Mouse (Mus musculus) cerebellum, adult 9-10 months (tissue): ENCODE data around the gene Degs2.

Experiments
- DNase-seq: peaks from one replicate; pipeline ENCODE4 v3.0.0; 2022

Degs2 gene

DNA sequence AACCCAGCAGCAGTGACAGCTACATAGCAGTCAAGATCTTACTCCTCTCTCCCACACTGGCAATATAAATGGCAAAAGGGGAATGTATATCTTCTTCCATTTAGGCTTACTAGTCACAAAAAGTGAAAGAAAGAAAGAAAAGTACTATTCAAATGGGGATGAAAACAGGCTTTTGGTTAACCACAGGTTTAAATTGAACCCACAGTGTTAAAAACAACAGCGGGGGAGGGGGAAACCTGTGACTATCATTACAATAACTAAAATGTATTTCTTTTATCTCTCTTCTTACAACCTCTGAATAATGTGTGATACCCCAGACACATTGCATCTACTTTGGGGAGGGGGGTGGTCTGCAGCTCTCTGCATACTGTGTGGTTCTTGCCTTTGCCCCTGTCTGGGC lies 55.9 kb downstream of the Degs2 start:
- no peak for DNase-seq

DNA sequence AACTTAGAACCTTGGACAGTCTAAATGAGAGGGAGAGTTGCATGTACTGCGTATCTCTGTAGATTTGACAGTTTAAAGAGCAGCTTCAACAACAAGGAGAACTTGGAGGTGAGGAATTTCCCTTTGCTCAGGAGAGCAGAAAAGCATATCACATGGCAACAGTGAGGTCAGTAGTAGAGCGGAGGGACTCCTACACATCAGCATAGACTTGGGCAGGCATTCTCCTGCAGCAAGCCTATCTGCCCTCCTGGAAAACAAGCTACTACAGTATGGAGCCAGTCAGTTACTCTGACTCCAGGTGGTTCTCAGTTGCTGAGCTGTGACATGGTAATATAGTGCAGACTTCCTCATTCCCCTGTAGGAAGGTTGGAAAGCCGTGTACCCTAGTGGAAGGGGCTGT lies 60.1 kb downstream of the Degs2 start:
- no peak for DNase-seq

DNA sequence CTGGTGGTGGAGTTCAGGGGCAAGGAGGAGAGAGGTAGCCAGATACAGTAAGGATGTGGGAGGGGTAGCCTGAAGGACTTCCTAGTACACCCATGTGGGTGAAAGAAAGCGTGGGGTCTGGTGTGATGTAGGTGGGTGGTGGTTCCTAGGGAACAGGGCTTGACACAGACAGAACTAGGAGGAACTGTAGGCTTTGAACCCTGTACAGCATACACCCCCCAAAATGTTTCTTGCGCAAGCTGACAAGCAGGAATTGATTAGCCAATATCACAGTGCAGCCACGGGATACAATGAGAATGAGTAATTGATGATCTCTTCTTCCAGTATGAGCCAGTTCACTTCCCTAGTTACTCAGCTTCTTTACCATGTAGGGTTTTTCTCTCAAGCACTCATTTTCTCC lies 63.0 kb downstream of the Degs2 start:
- no peak for DNase-seq

DNA sequence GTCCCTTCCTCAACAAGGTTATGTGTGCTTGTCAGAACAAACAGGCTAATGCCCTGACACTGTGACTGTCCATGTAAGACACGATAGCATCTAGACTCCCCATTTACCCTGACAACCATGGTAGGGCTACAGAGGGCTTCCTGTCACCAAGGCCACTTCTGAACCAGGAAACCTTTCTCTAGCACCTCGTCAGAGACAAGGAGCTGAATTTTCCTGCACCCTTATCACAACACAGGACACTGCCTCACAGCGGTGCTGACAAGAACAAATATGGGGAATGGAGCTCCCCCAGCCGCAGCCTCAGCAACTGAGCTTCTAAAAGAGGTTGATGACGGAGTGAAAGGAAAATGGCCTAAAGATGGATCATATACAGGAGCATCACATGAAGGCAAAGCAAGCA lies 64.7 kb downstream of the Degs2 start:
- DNase-seq: no peak

DNA sequence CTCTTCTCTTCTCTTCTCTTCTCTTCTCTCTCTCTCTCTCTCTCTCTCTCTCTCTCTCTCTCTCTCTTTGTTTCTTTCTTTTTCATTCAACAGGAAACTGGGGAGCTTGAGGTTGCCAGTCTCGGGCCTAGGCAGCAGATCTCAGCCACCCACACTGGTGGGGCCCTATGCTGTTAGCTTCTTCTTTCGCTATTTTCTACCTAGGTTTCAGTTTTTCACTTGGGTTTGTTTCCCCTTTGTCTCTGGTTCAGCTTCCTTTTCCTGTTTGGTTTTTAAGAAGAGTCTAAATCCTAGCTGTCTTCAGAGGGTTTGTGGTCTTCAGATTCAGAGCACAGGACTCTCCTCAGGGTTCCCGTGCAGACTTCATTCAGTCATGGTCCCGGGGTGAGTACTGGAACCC lies 66.6 kb downstream of the Degs2 start:
- DNase-seq: no peak

DNA sequence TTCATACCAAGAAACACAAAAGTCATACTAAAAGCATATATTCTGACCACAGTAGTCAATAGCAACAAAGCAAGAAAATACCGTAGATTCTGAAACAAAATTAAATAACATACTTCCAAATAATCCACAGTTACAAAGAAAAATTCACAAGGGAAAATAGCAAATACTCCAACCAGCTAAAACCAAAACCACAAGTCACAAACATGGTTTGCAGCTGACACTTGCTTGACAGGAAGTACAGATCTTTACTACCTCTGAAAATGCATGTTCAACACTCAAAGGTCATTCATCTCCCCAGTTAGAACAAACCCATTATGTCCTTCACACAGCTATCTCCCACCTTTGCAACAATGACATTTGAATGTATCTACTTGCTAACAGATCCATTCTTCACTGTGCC lies 68.1 kb downstream of the Degs2 start:
- DNase-seq: no peak

DNA sequence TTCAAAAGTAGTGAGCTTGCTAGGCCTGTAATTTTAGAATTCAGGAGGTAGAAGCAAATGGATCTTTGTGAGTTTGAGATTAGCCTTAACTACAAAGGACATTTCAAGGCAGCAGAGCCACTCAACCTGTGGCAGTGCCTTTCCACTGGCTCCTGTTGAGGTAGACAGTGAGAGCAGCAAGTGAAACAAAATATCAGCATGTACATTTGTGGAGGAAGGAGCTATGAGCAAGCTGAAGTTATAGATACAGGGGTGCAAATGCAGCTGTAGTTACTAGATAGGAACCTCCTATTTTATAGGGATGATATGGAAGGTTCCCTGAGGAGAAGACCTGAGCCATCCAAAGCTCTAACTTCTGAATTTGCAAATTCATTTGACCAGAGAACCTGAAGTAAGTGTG lies 69.6 kb downstream of the Degs2 start:
- no peak for DNase-seq

DNA sequence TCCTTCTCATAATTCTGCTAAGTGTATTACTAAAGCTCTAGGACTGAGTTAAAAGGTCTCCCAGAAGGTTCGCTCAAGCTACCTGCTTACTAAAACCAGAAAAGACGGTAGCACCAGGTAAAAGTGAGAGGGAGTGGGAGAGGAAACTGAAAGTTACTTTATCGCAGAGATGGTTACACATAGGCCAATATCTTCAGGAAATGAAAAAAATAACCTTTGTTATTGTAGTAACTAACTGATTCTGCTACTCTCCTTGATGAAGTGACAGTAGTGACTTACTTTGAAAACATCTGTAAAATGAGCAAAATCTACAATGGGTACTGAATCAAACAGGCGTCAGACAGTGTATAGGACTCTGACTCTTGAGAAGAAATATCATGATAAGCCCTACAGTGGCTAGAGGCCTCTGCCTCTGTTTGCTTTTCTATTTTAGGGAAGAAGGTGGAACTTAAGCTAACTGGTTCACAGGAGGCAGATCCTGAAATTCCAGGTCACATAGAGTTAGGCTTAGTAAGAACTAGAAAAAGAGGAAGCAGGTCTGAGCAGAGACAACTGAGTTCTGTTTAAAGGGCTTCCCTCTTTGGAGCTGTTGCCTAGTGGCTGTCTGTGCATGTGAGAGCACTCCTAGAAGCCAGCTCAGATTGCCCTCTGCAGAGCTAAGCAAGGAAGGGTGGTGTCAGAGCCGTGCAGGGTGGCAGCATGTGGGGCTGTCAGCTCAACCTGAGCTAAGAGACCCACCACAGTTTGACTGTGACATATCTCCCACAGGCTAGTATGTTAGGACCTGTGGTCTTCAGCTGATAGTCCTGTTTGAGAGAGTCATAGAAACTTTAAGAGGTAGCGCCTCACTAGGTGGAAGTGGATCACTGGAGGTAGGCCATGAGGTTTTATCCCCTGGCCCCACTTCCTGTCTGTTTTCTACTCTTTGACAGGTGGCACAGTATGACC lies 71.1 kb downstream of the Degs2 start:
- no peak for DNase-seq

DNA sequence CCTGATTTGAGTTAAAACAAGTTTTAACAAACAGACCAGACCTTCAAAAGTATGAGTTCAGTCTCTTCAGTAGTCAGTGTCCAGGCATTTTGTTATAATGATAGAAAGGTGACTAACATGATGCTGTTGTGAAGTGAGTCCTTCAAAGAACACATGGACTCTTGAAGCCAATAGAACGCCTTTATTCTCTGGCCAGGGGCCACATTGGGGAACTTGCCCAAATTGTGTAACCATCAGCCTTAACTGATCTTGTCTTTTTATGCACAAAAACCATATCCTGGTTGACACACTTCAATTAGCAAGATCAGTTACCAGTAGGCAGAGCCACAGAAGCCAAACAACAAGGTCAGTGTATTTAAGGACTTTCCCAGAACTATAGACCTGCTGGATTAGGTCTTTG lies 72.6 kb downstream of the Degs2 start:
- DNase-seq: no peak
